Mouse (Mus musculus) heart, postnatal 0 days (tissue): ENCODE results near the gene Enc1.

ENCODE experiments used
- CTCF ChIP-seq: IDR thresholded peaks from 2 replicates; pipeline ENCODE4 v1.5.1; 2016; ENCODE audit warnings: antibody characterized with exemption, control low read depth, low read depth
- EP300 ChIP-seq: IDR thresholded peaks from 2 replicates; pipeline ENCODE4 v1.6.1; 2016; ENCODE audit warnings: antibody characterized with exemption, low read depth

DNA sequence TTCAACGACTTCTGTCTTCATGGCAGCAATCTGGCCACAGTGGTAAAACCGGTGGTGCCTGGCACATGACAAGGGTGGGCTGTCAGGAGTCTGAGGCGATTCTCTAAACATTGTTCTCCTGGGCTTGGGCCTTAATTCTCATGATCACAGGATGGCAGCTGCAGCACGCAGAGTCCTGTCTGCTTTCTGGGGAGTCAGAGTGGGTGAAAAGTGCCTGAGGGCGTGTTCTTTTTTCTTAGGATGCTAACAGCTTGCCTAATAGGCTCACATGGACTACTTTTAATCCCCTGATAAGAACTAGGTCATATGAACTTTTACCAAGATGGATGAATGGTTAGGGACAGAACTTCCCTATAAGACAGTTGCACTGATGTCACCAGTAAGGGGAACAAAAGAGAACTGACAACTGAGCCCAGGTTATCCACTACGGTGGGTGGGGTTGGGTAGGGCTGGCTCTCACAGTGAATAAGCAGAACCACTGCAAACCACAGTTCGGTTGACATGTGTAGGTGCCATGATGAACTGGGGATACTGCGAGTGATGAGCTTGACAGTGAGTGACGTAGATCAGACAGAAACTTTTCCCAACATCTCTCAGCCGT, 13.8 kb downstream of the Enc1 start:
- TF ChIP-seq CTCF (no peak), EP300 (no peak)
